Mouse (Mus musculus): Measurements from ENCODE around the gene Lrsam1. TPM values are rescaled to one million over a fixed set of nuclear protein-coding genes. Genes with fewer than 3 reads are reported as not detected.

Lrsam1 gene
- total RNA-seq, 1 experiment: 16.7 TPM

GRCm38 (mm10) chr2:32921801-32922380 is 39.5 kb downstream of the Lrsam1 start:
- Histone ChIP-seq H3K36me3 (ENCODE audit: control insufficient read depth, insufficient read depth, low read length, poor library complexity, severe bottlenecking) (peaks cover 58% of the 10 kb centered on the region), H3K27ac (ENCODE audit: insufficient read depth, low read depth, low read length, poor library complexity, severe bottlenecking) (no peak overlapping the region)
- TF ChIP-seq ZNF384 (IDR thresholded peaks at IDR 0.05; ENCODE audit: low read depth, low read length): no peak
- no peak for TF ChIP-seq MAFK (IDR thresholded peaks at IDR 0.05; ENCODE audit: insufficient read depth, low read depth, low read length)
- TF ChIP-seq CHD2 (IDR thresholded peaks at IDR 0.05; ENCODE audit: low read depth, low read length): no peak
- TF ChIP-seq HCFC1 (IDR thresholded peaks at IDR 0.05; ENCODE audit: borderline replicate concordance, insufficient read depth, low read length): no peak
- no peak for TF ChIP-seq ZC3H11A (IDR thresholded peaks at IDR 0.05; ENCODE audit: borderline replicate concordance, low read depth, low read length)

GRCm38 (mm10) chr2:32921235-32921634 is 40.2 kb downstream of the Lrsam1 start:
- no peak for DNase-seq (ENCODE audit: low read depth, low spot score)
- Histone ChIP-seq H3K36me3 (ENCODE audit: control insufficient read depth, insufficient read depth, low read length, poor library complexity, severe bottlenecking) (peaks cover 58% of the 10 kb centered on the region), H3K9ac (ENCODE audit: insufficient read depth, low read depth, low read length, poor library complexity, severe bottlenecking) (no peak overlapping the region)

More at GRCm38 (mm10) chr2:32921801-32922380, 39.5 kb downstream of the Lrsam1 start:
- no peak for DNase-seq (ENCODE audit: low read depth, low spot score)
- H3K4me1 ChIP-seq (ENCODE audit: control insufficient read depth in 2 of 2, insufficient read depth in 2 of 2, low read length in 2 of 2, poor library complexity in 1 of 2): peaks cover 0 to 32% of the 10 kb centered on the region in 2 experiments; a peak in 2 of 4 replicates
- H3K9ac ChIP-seq (ENCODE audit: insufficient read depth, low read depth, low read length, poor library complexity, severe bottlenecking): no peak overlapping the region
- in situ Hi-C loops (cut with MboI; ENCODE audit: low sequenced_read_pairs in 2 of 2, unreplicated experiment in 2 of 2): loop anchor here in 1 of 2 experiments (5.0 kb wide), 1 partner anchor 60 kb away; no protein-coding TSS in a partner anchor
- H3K9me3 ChIP-seq (ENCODE audit: control insufficient read depth, insufficient read depth, low read depth, low read length): no peaks in the 10 kb centered on the region
- H3K4me3 ChIP-seq (ENCODE audit: insufficient read depth in 1 of 2, low read depth in 1 of 2, low read length in 2 of 2, poor library complexity in 1 of 2, severe bottlenecking in 1 of 2): no peak overlapping the region

GRCm38 (mm10) chr2:32918391-32918790 is 43.0 kb downstream of the Lrsam1 start:
- no peak overlapping the region for H3K27ac ChIP-seq (ENCODE audit: insufficient read depth, low read depth, low read length, poor library complexity, severe bottlenecking)
- in situ Hi-C loops (cut with MboI; ENCODE audit: low sequenced_read_pairs in 2 of 2, unreplicated experiment in 2 of 2): no loop called here
- H3K36me3 ChIP-seq (ENCODE audit: control insufficient read depth, insufficient read depth, low read length, poor library complexity, severe bottlenecking): peaks cover 46% of the 10 kb centered on the region
- no peak overlapping the region for H3K9ac ChIP-seq (ENCODE audit: insufficient read depth, low read depth, low read length, poor library complexity, severe bottlenecking)
- peaks cover 0 to 33% of the 10 kb centered on the region in 2 experiments; a peak in 2 of 4 replicates for H3K4me1 ChIP-seq (ENCODE audit: control insufficient read depth in 2 of 2, insufficient read depth in 2 of 2, low read length in 2 of 2, poor library complexity in 1 of 2)
- no peaks in the 10 kb centered on the region for H3K9me3 ChIP-seq (ENCODE audit: control insufficient read depth, insufficient read depth, low read depth, low read length)
- DNase-seq (ENCODE audit: low read depth, low spot score): no peak
- no peak overlapping the region for H3K4me3 ChIP-seq (ENCODE audit: insufficient read depth in 1 of 2, low read depth in 1 of 2, low read length in 2 of 2, poor library complexity in 1 of 2, severe bottlenecking in 1 of 2)
- no peak for TF ChIP-seq HCFC1 (IDR thresholded peaks at IDR 0.05; ENCODE audit: borderline replicate concordance, insufficient read depth, low read length)
- no peak for TF ChIP-seq ZNF384 (IDR thresholded peaks at IDR 0.05; ENCODE audit: low read depth, low read length)
- no peak for TF ChIP-seq MAFK (IDR thresholded peaks at IDR 0.05; ENCODE audit: insufficient read depth, low read depth, low read length)
- no peak for TF ChIP-seq CHD2 (IDR thresholded peaks at IDR 0.05; ENCODE audit: low read depth, low read length)
- no peak for TF ChIP-seq ZC3H11A (IDR thresholded peaks at IDR 0.05; ENCODE audit: borderline replicate concordance, low read depth, low read length)

More at GRCm38 (mm10) chr2:32921235-32921634, 40.2 kb downstream of the Lrsam1 start:
- in situ Hi-C loops (cut with MboI; ENCODE audit: low sequenced_read_pairs in 2 of 2, unreplicated experiment in 2 of 2): loop anchor here in 1 of 2 experiments (5.0 kb wide), 1 partner anchor 59 kb away; no protein-coding TSS in a partner anchor
- Histone ChIP-seq H3K4me1 (ENCODE audit: control insufficient read depth in 2 of 2, insufficient read depth in 2 of 2, low read length in 2 of 2, poor library complexity in 1 of 2) (peaks cover 0 to 32% of the 10 kb centered on the region in 2 experiments; a peak in 2 of 4 replicates), H3K27ac (ENCODE audit: insufficient read depth, low read depth, low read length, poor library complexity, severe bottlenecking) (no peak overlapping the region), H3K4me3 (ENCODE audit: insufficient read depth in 1 of 2, low read depth in 1 of 2, low read length in 2 of 2, poor library complexity in 1 of 2, severe bottlenecking in 1 of 2) (no peak overlapping the region), H3K9me3 (ENCODE audit: control insufficient read depth, insufficient read depth, low read depth, low read length) (no peaks in the 10 kb centered on the region)
- TF ChIP-seq ZNF384 (IDR thresholded peaks at IDR 0.05; ENCODE audit: low read depth, low read length) (no peak), ZC3H11A (IDR thresholded peaks at IDR 0.05; ENCODE audit: borderline replicate concordance, low read depth, low read length) (no peak), CHD2 (IDR thresholded peaks at IDR 0.05; ENCODE audit: low read depth, low read length) (no peak), MAFK (IDR thresholded peaks at IDR 0.05; ENCODE audit: insufficient read depth, low read depth, low read length) (peak; percentile 83)

GRCm38 (mm10) chr2:32917526-32917925 is 43.9 kb downstream of the Lrsam1 start:
- Histone ChIP-seq H3K36me3 (ENCODE audit: control insufficient read depth, insufficient read depth, low read length, poor library complexity, severe bottlenecking) (peaks cover 37% of the 10 kb centered on the region), H3K9me3 (ENCODE audit: control insufficient read depth, insufficient read depth, low read depth, low read length) (no peaks in the 10 kb centered on the region), H3K27ac (ENCODE audit: insufficient read depth, low read depth, low read length, poor library complexity, severe bottlenecking) (no peak overlapping the region), H3K4me3 (ENCODE audit: insufficient read depth in 1 of 2, low read depth in 1 of 2, low read length in 2 of 2, poor library complexity in 1 of 2, severe bottlenecking in 1 of 2) (no peak overlapping the region), H3K9ac (ENCODE audit: insufficient read depth, low read depth, low read length, poor library complexity, severe bottlenecking) (no peak overlapping the region), H3K4me1 (ENCODE audit: control insufficient read depth in 2 of 2, insufficient read depth in 2 of 2, low read length in 2 of 2, poor library complexity in 1 of 2) (peaks cover 0 to 32% of the 10 kb centered on the region in 2 experiments; a peak in 2 of 4 replicates)
- in situ Hi-C loops (cut with MboI; ENCODE audit: low sequenced_read_pairs in 2 of 2, unreplicated experiment in 2 of 2): no loop called here
- TF ChIP-seq ZNF384 (IDR thresholded peaks at IDR 0.05; ENCODE audit: low read depth, low read length): no peak
- DNase-seq (ENCODE audit: low read depth, low spot score): no peak
